Mouse (Mus musculus) cortical plate, adult 2 months (tissue): ENCODE measurements at regions not wholly inside any gene's neighbourhood (a gene's known extent, or its start where the extent isn't known, plus 50 kb on each side); places are given as distances from the start of the nearest gene placed in this dataset.

Source experiments
- CTCF ChIP-seq: fragments of 200-500 bp; IDR thresholded peaks from 2 replicates; pipeline ENCODE4 v1.5.1; 2011; ENCODE audit warnings: mild to moderate bottlenecking, control low read depth, low read length; ENCODE audit not compliant: insufficient read depth; ENCODE audit errors: extremely low read depth
- POLR2A ChIP-seq: fragments of 200-500 bp; IDR thresholded peaks from 2 replicates; pipeline ENCODE4 v1.6.1; 2011; ENCODE audit warnings: mild to moderate bottlenecking, low read length, control low read depth; ENCODE audit not compliant: insufficient read depth; ENCODE audit errors: extremely low read depth

GRCm38 (mm10) chr8:116384418-116385089, 120.2 kb upstream of the Dynlrb2 start:
- TF ChIP-seq POLR2A (no peak), CTCF (no peak)
